Mouse (Mus musculus) intestine, embryonic 14.5 days (tissue): Measurements from ENCODE around the gene Plac1. TPM values are rescaled to one million over a fixed set of nuclear protein-coding genes. Genes with fewer than 3 reads are reported as not detected.

ENCODE experiments used
- ATAC-seq: fragments of 200-750 bp; cut with Nextera tagmentation; replicated peaks from 2 replicates; pipeline ENCODE4 v1.8.0; 2017; ENCODE audit warnings: low read depth, moderate number of reproducible peaks, moderate TSS enrichment, moderate library complexity; ENCODE audit not compliant: low FRiP score, low TSS enrichment
- DNase-seq: peaks from one replicate; pipeline ENCODE4 v3.0.0-alpha.2; 2018; ENCODE audit warnings: low spot score
- H3K27ac ChIP-seq: fragments of 300-500 bp; sonication (generic); 2 replicates; pipeline ENCODE4 v1.5.1; 2014; ENCODE audit warnings: low read depth, mild to moderate bottlenecking, control low read depth
- H3K27me3 ChIP-seq: fragments of 300-500 bp; sonication (generic); replicated peaks from 2 replicates; pipeline ENCODE4 v1.6.1; 2014; ENCODE audit warnings: low read length, control low read depth; ENCODE audit not compliant: control insufficient read depth, insufficient read depth
- H3K36me3 ChIP-seq: fragments of 300-500 bp; sonication (generic); 2 replicates; pipeline ENCODE4 v1.6.1; 2014; ENCODE audit warnings: low read length, control low read depth; ENCODE audit not compliant: control insufficient read depth, insufficient read depth
- H3K4me1 ChIP-seq: fragments of 300-500 bp; sonication (generic); replicated peaks from 2 replicates; pipeline ENCODE4 v1.6.1; 2014; ENCODE audit warnings: low read length, control low read depth, mixed read lengths; ENCODE audit not compliant: control insufficient read depth, insufficient read depth
- H3K4me2 ChIP-seq: fragments of 300-500 bp; sonication (generic); 2 replicates; pipeline ENCODE4 v1.6.1; 2014; ENCODE audit warnings: low read length
- H3K4me3 ChIP-seq: fragments of 300-500 bp; sonication (generic); 2 replicates; pipeline ENCODE4 v1.5.1; 2014; ENCODE audit warnings: low read depth, low read length, control low read depth, mixed read lengths
- H3K9ac ChIP-seq: fragments of 300-500 bp; sonication (generic); 2 replicates; pipeline ENCODE4 v1.6.1; 2014; ENCODE audit warnings: mild to moderate bottlenecking, low read length
- H3K9me3 ChIP-seq: fragments of 300-500 bp; sonication (generic); 2 replicates; pipeline ENCODE4 v1.6.1; 2016; ENCODE audit warnings: low read length, control low read depth; ENCODE audit not compliant: control insufficient read depth
- WGBS: fragments of 180-500 bp; shearing (Covaris S2); extraction: QIAGEN DNeasy Blood & Tissue Kit; methylation state at CpG from one replicate; pipeline ENCODE4 v1.1.7; 2014; 5-methylcytosine and 5-hydroxymethylcytosine counted together
- polyA plus RNA-seq: library from polyadenylated mRNA; unstranded; fragments of >200 nt; fragmentation: Nextera tagmentation; extraction: Ambion mirVana; gene quantifications from 2 replicates; pipeline ENCODE4 v1.2.1, GENCODE M21; 2014

Gene Plac1
- polyA plus RNA-seq, 1 experiment from 2014 or later: 5.1 TPM

DNA sequence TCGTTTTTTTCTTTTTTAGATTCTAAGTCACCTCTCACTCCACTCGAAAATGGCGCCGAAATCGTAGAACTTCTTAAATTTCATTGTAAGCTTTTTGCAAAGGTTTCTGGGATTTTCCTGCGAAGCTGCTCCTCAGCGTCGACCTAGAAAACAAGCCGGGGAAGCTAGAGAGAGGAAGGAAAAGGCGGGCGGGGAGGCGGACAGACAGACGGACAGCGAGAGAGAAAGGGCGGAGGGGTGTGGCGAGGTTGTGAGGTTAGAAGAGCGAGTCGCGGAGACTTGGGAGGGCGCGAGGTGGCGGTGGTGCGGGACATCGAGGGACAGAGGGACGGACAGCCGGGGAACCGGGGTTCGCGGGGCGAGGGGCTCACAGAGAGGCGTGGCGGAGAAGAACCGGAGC is 183.3 kb downstream of the Plac1 start:
- Histone ChIP-seq H3K27me3 (peaks cover 6% of the 10 kb centered on the region), H3K4me3 (peak overlapping the region; percentile 52), H3K9ac (peak overlapping the region; percentile 84), H3K4me2 (peak overlapping the region; percentile 51), H3K36me3 (0 out of 2 replicates have a peak, but pooled peaks cover 3% of the 10 kb centered on the region), H3K27ac (peak overlapping the region; percentile 91), H3K9me3 (no peaks in the 10 kb centered on the region), H3K4me1 (peaks cover 6% of the 10 kb centered on the region; the same call in 1 of the 2 replicates)
- ATAC-seq (peak; percentile 17; the same call in 1 of the 2 replicates), DNase-seq (peak; percentile 67)
- 12% methylated on average over 25 of the region's 33 CpGs for WGBS

DNA sequence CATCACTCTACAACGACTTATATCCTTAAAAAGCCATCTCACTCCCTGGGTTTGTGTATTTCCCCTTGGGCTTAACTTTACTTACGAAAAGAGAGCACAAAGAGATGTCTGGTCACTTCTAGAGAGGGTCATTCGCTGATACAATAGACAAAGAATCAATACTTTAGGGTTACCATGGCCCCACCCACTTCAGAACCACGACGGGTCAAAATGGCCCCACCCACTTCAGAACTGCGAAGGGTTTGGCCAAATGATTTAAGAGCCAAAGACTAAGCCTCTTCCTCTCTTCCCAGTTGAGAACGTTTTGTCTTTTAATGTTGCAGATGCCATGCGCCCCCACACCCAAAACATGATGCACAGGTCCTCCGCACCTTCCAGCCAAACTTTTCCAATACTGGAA is 184.1 kb downstream of the Plac1 start:
- Histone ChIP-seq H3K36me3 (0 out of 2 replicates have a peak, but pooled peaks cover 3% of the 10 kb centered on the region), H3K4me3 (peak overlapping the region; percentile 52), H3K27me3 (peaks cover 6% of the 10 kb centered on the region), H3K4me1 (peaks cover 6% of the 10 kb centered on the region), H3K9me3 (no peaks in the 10 kb centered on the region), H3K9ac (peak overlapping the region; percentile 84), H3K4me2 (peak overlapping the region; percentile 51), H3K27ac (peak overlapping the region; percentile 91)
- no peak for DNase-seq
- ATAC-seq: no peak
- WGBS: 6% methylated on average over 9 of the region's 9 CpGs

DNA sequence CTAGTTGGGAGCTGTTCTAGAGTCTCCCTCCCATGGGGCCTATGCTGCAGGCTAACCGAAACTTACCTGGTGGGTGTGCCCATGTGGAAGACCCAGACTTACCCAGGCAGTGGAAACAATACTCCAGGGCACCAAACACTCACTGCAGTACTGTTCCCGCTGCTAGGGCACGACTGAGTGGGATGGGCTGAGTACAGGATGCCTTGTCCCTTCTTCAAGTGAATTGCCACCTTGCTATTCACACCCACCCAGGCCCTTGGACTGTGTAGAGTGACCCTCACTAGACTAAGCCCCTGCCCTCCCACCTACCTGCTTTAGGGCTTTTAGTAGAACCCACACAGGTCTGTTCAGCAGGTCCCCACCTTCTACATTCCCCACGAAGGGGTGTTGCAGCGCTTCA is 186.0 kb downstream of the Plac1 start:
- peak overlapping the region; percentile 38 for H3K9ac ChIP-seq

GRCm38 (mm10) chrX:53052652-53053500 is 187.0 kb downstream of the Plac1 start:
- peak overlapping the region; percentile 27; the same call in 1 of the 2 replicates for H3K27ac ChIP-seq
- peak overlapping the region; percentile 51; the same call in 1 of the 2 replicates for H3K4me2 ChIP-seq

More for the DNA sequence above, 186.0 kb downstream of the Plac1 start:
- no peaks in the 10 kb centered on the region for H3K9me3 ChIP-seq
- no peak for DNase-seq
- peak overlapping the region; percentile 51 for H3K4me2 ChIP-seq
- peak overlapping the region; percentile 51; the same call in 1 of the 2 replicates for H3K27ac ChIP-seq
- H3K4me3 ChIP-seq: peak overlapping the region; percentile 52; the same call in 1 of the 2 replicates
- no peak for ATAC-seq
- H3K4me1 ChIP-seq: peaks cover 6% of the 10 kb centered on the region
- H3K27me3 ChIP-seq: peaks cover 6% of the 10 kb centered on the region; the same call in 1 of the 2 replicates
- 53% methylated on average over 5 of the region's 5 CpGs for WGBS
- 0 out of 2 replicates have a peak, but pooled peaks cover 3% of the 10 kb centered on the region for H3K36me3 ChIP-seq

DNA sequence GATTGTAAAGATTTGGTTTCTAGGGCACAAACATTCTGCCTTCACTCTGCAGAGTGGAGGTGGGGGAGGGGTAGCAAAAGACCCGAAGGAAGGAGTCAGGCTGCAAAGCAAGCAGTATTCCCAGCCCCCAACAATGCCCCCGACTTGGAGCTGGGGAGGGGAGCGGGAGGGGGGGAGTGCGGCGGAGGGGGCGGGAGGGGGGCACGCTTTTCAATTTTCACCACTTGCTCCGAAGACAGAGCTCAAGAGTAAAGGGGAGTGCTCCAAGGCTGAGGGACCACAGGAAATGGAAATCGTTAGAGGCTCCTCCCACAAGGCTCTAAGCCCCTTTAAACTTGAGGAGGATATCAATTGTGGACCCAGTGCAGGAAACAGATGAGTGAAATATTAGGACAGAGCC is 189.6 kb downstream of the Plac1 start:
- Histone ChIP-seq H3K4me3 (peak overlapping the region; percentile 18), H3K36me3 (0 out of 2 replicates have a peak, but pooled peaks cover 3% of the 10 kb centered on the region), H3K9me3 (no peaks in the 10 kb centered on the region), H3K4me1 (no peaks in the 10 kb centered on the region; the same call in 1 of the 2 replicates), H3K4me2 (peak overlapping the region; percentile 41), H3K27me3 (no peaks in the 10 kb centered on the region), H3K27ac (peak overlapping the region; percentile 33; the same call in 1 of the 2 replicates), H3K9ac (no peak overlapping the region)
- DNase-seq: no peak
- WGBS: 17% methylated on average over 8 of the region's 9 CpGs
- no peak for ATAC-seq

More at GRCm38 (mm10) chrX:53052652-53053500, 187.0 kb downstream of the Plac1 start:
- Histone ChIP-seq H3K27me3 (peaks cover 4% of the 10 kb centered on the region; the same call in 1 of the 2 replicates), H3K9me3 (no peaks in the 10 kb centered on the region), H3K4me1 (peaks cover 4% of the 10 kb centered on the region), H3K9ac (no peak overlapping the region), H3K4me3 (no peak overlapping the region), H3K36me3 (0 out of 2 replicates have a peak, but pooled peaks cover 3% of the 10 kb centered on the region)
- DNase-seq: peak; percentile 65
- ATAC-seq: peak; percentile 58
- WGBS: 11% methylated on average over 13 of the region's 13 CpGs

DNA sequence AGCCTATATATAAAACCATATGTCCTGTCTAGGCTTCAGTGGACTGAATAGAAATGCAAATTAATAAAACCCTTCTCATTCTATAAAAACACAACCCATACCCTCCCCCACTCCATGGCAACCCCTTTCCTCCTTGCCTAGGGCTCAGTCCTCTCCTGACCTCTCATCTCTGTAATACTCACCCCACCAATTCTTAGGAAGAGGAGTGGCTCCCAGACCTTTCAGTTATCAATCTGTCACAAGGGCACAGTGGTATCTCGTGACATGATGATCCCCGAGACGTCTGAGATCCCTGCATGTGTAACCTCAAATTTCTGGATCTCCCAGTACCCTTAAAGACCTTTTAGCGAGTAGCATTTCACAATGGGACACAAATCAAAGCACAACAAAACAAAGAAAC is 190.7 kb downstream of the Plac1 start:
- Histone ChIP-seq H3K9me3 (no peaks in the 10 kb centered on the region), H3K4me2 (no peak overlapping the region), H3K36me3 (0 out of 2 replicates have a peak, but pooled peaks cover 2% of the 10 kb centered on the region), H3K27me3 (no peaks in the 10 kb centered on the region), H3K4me1 (no peaks in the 10 kb centered on the region; the same call in 1 of the 2 replicates), H3K4me3 (no peak overlapping the region), H3K27ac (no peak overlapping the region), H3K9ac (no peak overlapping the region)
- DNase-seq (no peak), ATAC-seq (no peak)
- WGBS: 58% methylated on average over 4 of the region's 4 CpGs

- no peak overlapping the region for H3K4me2 ChIP-seq
- 33% methylated on average over 2 of the region's 2 CpGs for WGBS
- no peak overlapping the region for H3K9ac ChIP-seq
- H3K4me3 ChIP-seq: no peak overlapping the region
- H3K27ac ChIP-seq: no peak overlapping the region
- no peaks in the 10 kb centered on the region; the same call in 1 of the 2 replicates for H3K4me1 ChIP-seq
- H3K27me3 ChIP-seq: no peaks in the 10 kb centered on the region
- ATAC-seq (no peak), DNase-seq (no peak)
- H3K9me3 ChIP-seq: no peaks in the 10 kb centered on the region
- no peaks in the 10 kb centered on the region for H3K36me3 ChIP-seq
Observed at GRCm38 (mm10) chrX:53046911-53047310, 193.0 kb downstream of the Plac1 start.

- Histone ChIP-seq H3K4me3 (no peak overlapping the region), H3K27me3 (no peaks in the 10 kb centered on the region), H3K4me2 (no peak overlapping the region), H3K9ac (no peak overlapping the region), H3K4me1 (no peaks in the 10 kb centered on the region; the same call in 1 of the 2 replicates), H3K36me3 (no peaks in the 10 kb centered on the region), H3K9me3 (no peaks in the 10 kb centered on the region), H3K27ac (peak overlapping the region; percentile 57; the same call in 1 of the 2 replicates)
- no peak for DNase-seq
- no peak for ATAC-seq
- WGBS: 43% methylated on average over 4 of the region's 4 CpGs
Observed at GRCm38 (mm10) chrX:53046033-53046432, 193.9 kb downstream of the Plac1 start.
